Mouse (Mus musculus): ENCODE data around the gene Vmn1r21.
A peak's percentile ranks its signal among the peaks of the same experiment; 100 is the strongest.
"Not testable (repeated sequence)": the region's sequence is repeated elsewhere in the genome, so short reads cannot be mapped to it uniquely, and the experiment has no call there.

The Vmn1r21 gene

DNA sequence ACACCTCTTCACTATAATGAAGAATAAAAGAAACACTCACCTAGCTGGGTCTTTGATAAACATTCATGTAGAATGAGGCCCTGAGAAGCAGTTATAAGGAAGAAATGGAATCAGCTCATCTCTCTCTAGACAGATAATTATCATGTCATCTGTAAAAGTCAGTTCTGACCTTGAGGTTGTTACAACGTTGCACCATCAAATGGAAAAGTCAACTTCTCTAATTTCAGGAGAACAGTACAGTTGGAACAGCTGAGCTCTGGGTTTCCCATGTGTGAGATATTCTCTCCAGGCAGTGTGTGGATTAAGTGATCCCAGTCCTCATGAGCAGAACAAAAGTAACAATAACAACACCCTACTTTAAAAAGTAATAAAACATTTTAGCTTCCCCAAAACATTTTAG, at the start of gene Vmn1r21:
Vmn1r21 (minus strand) TSS at position 58 of the 400 bp plus-strand sequence.
- DNase-seq (ENCODE audit: low spot score), result no peak

DNA sequence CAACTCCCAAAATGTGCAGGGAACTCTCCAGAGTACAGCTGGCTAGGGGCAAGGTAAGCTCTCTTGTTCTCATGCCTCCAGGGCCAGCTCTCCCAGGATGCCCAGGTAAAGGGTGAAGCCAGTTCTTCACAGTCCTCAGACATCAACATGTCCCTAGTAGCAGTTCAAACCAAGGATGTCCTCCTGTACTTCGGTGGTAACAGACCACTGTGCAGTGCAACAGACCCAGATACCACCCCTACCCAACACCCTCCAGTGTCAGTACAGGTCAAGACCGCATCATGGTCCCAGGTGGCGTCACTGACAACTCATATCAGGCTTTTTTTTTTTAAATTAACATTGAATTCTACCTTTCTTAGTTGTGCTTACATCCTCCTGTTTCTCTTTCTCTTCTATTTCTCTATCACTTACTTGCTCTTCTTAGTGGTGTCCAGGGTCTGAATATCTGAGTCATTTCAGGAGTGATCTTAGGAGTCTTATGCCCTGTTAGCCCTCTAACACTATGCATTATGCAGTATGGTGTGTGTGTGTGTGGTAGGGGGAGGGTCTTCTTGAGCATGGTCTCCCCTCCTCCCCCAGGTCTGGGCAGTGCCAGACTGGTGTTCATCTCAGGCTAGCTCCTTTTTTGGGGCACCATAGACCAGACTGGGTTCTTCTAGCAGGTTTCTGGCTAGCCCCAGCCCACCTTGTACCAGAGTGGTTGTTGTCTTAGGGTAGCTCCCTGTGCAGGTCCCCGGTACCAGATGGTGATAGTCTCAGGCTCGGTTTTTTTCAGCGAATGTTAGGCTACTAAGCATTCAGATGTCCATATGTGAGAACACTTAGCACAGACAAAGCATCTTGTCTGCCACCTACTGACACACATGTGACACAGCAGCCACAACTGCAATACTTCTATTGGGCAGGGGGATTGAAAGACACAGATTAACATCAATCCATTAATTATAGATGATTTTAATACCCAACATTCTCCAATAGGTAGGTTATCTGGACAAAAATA, 9.2 kb upstream of the Vmn1r21 start:
- DNase-seq (ENCODE audit: low spot score), result peak; percentile 82

DNA sequence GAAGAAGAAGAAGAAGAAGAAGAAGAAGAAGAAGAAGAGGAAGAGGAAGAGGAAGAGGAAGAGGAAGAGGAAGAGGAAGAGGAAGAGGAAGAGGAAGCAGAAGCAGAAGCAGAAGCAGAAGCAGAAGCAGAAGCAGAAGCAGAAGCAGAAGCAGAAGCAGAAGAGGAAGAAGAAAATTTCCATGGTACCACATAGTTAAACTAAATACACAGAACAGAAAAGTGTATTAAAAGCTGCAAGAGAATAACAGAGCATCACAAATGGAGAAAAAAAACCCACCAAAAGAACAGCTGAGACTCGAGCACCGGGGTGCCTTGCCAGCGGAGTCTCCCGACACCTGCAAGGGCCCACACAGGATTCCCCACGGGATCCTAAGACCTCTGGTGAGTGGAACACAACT, 1.0 kb upstream of the Vmn1r21 start:
- DNase-seq (ENCODE audit: low spot score), result not testable (repeated sequence)

GRCm38 (mm10) chr6:57839693-57840408, 10.3 kb downstream of the Vmn1r21 start:
- DNase-seq (ENCODE audit: low spot score), result no peak

GRCm38 (mm10) chr6:57825259-57825715, 24.9 kb downstream of the Vmn1r21 start:
- DNase-seq (ENCODE audit: low spot score), result no peak

- DNase-seq (ENCODE audit: low spot score), result peak; percentile 78
Observed at GRCm38 (mm10) chr6:57824422-57825258, 25.5 kb downstream of the Vmn1r21 start, which contains the start of gene Vopp1. Gene Vopp1 (minus strand): TSS chr6:57825159.

- DNase-seq (ENCODE audit: low spot score), result no peak
Observed at GRCm38 (mm10) chr6:57823461-57823860, 26.7 kb downstream of the Vmn1r21 start.

DNA sequence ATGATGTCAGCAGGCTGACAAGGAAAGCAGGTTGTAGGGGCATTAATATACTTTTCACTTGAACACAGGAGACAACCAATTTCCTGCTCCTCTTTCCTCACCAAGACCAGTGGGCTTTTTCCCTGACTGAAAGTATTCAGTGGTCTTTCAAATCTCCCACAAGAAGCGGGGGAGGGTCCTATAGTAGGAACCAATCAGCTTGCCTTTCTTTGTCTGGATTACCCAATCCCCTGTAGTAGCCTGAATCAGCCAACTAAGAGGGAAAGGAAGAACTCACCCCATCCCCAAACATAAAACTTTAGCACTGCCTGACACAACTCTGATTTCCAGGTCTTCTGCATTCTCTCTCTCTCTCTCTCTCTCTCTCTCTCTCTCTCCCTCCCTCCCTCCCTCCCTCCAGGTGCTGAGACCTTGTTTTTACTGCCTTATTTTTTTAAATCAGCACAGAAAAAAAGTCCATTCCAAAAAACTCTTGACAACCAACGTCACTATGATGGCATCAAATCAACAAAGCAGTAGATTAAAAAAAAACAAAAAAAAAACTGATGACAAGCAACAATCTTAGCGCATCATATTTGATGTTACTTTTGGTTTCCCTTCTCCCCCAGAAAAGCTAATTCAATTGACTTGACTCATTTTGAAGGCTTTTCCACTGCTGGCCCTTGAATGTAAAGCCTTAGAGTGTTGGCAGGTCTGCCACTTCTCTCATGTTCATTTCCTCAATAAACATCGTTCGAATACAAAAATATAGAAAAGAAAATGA, 27.3 kb downstream of the Vmn1r21 start:
- DNase-seq (ENCODE audit: low spot score), result peak; percentile 77

GRCm38 (mm10) chr6:57814436-57814940, 35.7 kb downstream of the Vmn1r21 start:
- DNase-seq (ENCODE audit: low spot score), result no peak

- no peak for DNase-seq (ENCODE audit: low spot score)
Observed at GRCm38 (mm10) chr6:57811748-57812730, 38.1 kb downstream of the Vmn1r21 start.

GRCm38 (mm10) chr6:57805218-57806069, 44.7 kb downstream of the Vmn1r21 start:
- DNase-seq (ENCODE audit: low spot score), result no peak

DNA sequence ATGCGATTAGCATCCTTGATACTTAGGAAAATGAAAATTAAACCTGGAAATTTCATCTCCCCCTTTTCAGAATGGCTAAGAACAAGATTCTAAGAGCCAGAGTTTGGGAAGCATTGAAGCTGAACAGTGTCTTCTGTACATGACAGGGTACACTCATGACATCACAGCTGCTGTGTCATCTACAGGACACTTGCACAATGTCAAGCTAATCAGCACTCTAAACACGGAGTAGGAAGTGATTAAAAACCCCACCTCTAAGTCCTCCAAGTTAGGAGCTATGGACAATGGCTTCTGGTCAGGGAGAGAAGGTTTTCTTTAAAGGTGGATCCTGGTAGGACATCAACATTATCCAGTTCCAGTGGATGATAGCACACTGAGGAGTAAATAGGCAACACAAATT, 47.0 kb downstream of the Vmn1r21 start:
- no peak for DNase-seq (ENCODE audit: low spot score)

DNA sequence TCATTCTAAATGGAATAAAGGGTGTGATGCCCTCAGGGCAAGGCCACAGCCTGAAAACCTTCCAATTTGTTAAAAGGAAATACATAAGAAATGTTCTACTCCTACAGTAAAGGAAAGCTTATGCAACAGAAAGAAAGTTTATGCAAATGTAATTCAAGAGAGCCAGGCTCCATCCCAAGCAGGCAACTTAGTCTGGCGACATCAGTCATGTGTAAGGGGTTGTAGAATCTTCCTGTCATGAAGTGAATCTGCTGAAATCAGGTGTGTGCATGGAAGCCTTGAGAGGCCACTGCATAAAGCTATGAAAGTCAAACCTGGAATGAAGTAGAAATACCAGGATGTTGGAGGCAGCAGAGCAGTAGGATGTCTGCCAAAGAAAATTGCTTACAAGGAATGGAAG, 51.2 kb downstream of the Vmn1r21 start:
- no peak for DNase-seq (ENCODE audit: low spot score)

DNA sequence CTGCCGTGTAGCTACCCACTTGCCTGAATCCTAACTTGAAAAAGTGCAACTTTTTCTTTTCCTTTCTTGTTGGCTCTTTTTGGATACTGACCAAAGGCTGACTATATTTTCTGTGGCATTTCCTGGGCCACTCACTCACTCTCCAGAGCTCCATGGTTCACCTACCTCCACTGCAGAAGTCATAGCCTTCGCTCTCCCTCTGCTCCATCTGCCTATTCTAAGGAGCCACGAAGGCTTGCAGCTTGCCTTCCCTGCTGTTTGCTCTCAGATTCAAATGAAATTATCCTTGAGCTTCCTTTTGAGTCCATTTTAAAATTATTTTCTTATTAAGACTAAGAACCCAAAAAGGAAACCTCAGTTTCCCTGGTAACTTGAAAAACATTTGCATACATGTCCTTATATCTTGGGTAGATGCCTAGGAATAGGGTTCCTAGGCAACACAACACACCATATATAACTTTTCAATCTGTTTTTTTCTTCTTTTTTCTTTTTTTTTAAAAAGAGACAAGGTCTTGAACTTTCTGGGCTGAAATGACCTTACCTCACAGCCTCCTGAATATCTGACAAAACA, 53.2 kb downstream of the Vmn1r21 start:
- no peak for DNase-seq (ENCODE audit: low spot score)

DNA sequence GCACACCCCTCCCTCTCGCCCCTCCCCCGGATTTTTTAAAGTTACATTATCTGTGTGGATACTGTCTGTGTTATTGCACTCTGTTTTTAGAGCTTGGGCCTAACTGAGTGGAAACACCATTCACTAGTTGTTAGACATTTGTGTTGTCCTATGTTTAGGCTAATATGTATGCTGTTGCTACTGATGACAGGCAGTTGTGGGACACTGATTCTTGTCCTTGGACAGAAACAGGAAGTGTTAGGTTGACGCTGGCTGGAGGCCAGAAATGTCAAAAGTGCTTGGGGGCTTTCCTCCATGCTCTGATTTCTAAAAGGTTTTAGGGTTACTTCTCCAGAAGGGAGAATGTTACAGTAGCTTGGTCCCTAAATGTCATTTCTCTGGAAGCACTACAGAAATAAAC, 54.3 kb downstream of the Vmn1r21 start:
- DNase-seq (ENCODE audit: low spot score), result no peak
